Mouse (Mus musculus): ENCODE data around the gene Gm3604. TPM values are rescaled to one million over a fixed set of nuclear protein-coding genes. Genes with fewer than 3 reads are reported as not detected.
"Not testable (repeated sequence)": the region's sequence is repeated elsewhere in the genome, so short reads cannot be mapped to it uniquely, and the experiment has no call there.

The Gm3604 gene
- polyA plus RNA-seq (2014; fragmentation: Nextera tagmentation; extraction: Ambion mirVana) = 4.3 and 4.7 TPM in 2 replicates

GRCm38 (mm10) chr13:62382952-62383351, at the start of gene Gm3604:
TSS of gene Gm3604 (minus strand) at chr13:62383177.
- not testable (repeated sequence) for H3K9me3 ChIP-seq (ENCODE audit: control insufficient read depth, low read length); ATAC-seq (replicated peaks; ENCODE audit: low FRiP score); H3K36me3 ChIP-seq (ENCODE audit: control insufficient read depth, insufficient read depth, low read length); H3K4me1 ChIP-seq (replicated peaks; ENCODE audit: control insufficient read depth, insufficient read depth, low read length); H3K27ac ChIP-seq (ENCODE audit: low read depth, low read length); H3K27me3 ChIP-seq (ENCODE audit: control insufficient read depth, insufficient read depth, low read length)
- Histone ChIP-seq H3K9ac (ENCODE audit: low read length) (peak within 1 kb of the TSS; percentile 35), H3K4me2 (ENCODE audit: low read depth, low read length, severe bottlenecking) (peak within 1 kb of the TSS; percentile 31; the same call in 1 of the 2 replicates), H3K4me3 (ENCODE audit: low read depth, low read length) (peak within 1 kb of the TSS; percentile 27)
- WGBS = 4% methylated on average over 13 of the region's 13 CpGs
- DNase-seq (ENCODE audit: low spot score) = peak; percentile 56

GRCm38 (mm10) chr13:62399206-62399605, 16.2 kb upstream of the Gm3604 start:
- WGBS = 65% methylated on average over 3 of the region's 3 CpGs
- not testable (repeated sequence) for H3K27me3 ChIP-seq (ENCODE audit: control insufficient read depth, insufficient read depth, low read length); H3K4me3 ChIP-seq (ENCODE audit: low read depth, low read length)

GRCm38 (mm10) chr13:62390076-62390620, 7.2 kb upstream of the Gm3604 start:
- H3K27ac ChIP-seq (ENCODE audit: low read depth, low read length); H3K27me3 ChIP-seq (ENCODE audit: control insufficient read depth, insufficient read depth, low read length); H3K4me3 ChIP-seq (ENCODE audit: low read depth, low read length); ATAC-seq (replicated peaks; ENCODE audit: low FRiP score); H3K4me1 ChIP-seq (replicated peaks; ENCODE audit: control insufficient read depth, insufficient read depth, low read length); H3K9ac ChIP-seq (ENCODE audit: low read length); H3K4me2 ChIP-seq (ENCODE audit: low read depth, low read length, severe bottlenecking); DNase-seq (ENCODE audit: low spot score); H3K36me3 ChIP-seq (ENCODE audit: control insufficient read depth, insufficient read depth, low read length); H3K9me3 ChIP-seq (ENCODE audit: control insufficient read depth, low read length): not testable (repeated sequence)
- 90% methylated on average over 8 of the region's 8 CpGs for WGBS

More at GRCm38 (mm10) chr13:62399206-62399605, 16.2 kb upstream of the Gm3604 start:
- not testable (repeated sequence) for DNase-seq (ENCODE audit: low spot score); H3K27ac ChIP-seq (ENCODE audit: low read depth, low read length); H3K36me3 ChIP-seq (ENCODE audit: control insufficient read depth, insufficient read depth, low read length); H3K4me2 ChIP-seq (ENCODE audit: low read depth, low read length, severe bottlenecking); ATAC-seq (replicated peaks; ENCODE audit: low FRiP score); H3K9me3 ChIP-seq (ENCODE audit: control insufficient read depth, low read length); H3K4me1 ChIP-seq (replicated peaks; ENCODE audit: control insufficient read depth, insufficient read depth, low read length); H3K9ac ChIP-seq (ENCODE audit: low read length)

GRCm38 (mm10) chr13:62331786-62332185, 51.2 kb downstream of the Gm3604 start:
- Histone ChIP-seq H3K27ac (ENCODE audit: low read depth, low read length) (no peak overlapping the region), H3K4me1 (replicated peaks; ENCODE audit: control insufficient read depth, insufficient read depth, low read length) (no peaks in the 10 kb centered on the region), H3K36me3 (ENCODE audit: control insufficient read depth, insufficient read depth, low read length) (no peaks in the 10 kb centered on the region), H3K4me3 (ENCODE audit: low read depth, low read length) (no peak overlapping the region), H3K9me3 (ENCODE audit: control insufficient read depth, low read length) (peaks cover 2% of the 10 kb centered on the region; the same call in 1 of the 2 replicates), H3K9ac (ENCODE audit: low read length) (no peak overlapping the region), H3K27me3 (ENCODE audit: control insufficient read depth, insufficient read depth, low read length) (no peaks in the 10 kb centered on the region), H3K4me2 (ENCODE audit: low read depth, low read length, severe bottlenecking) (no peak overlapping the region)
- ATAC-seq (replicated peaks; ENCODE audit: low FRiP score) (no peak), DNase-seq (ENCODE audit: low spot score) (no peak)

- 77% methylated on average over 2 of the region's 2 CpGs for WGBS
- Histone ChIP-seq H3K27ac (ENCODE audit: low read depth, low read length) (no peak overlapping the region), H3K4me2 (ENCODE audit: low read depth, low read length, severe bottlenecking) (no peak overlapping the region), H3K9me3 (ENCODE audit: control insufficient read depth, low read length) (peaks cover 2% of the 10 kb centered on the region; the same call in 1 of the 2 replicates), H3K36me3 (ENCODE audit: control insufficient read depth, insufficient read depth, low read length) (no peaks in the 10 kb centered on the region), H3K4me1 (replicated peaks; ENCODE audit: control insufficient read depth, insufficient read depth, low read length) (no peaks in the 10 kb centered on the region), H3K27me3 (ENCODE audit: control insufficient read depth, insufficient read depth, low read length) (no peaks in the 10 kb centered on the region), H3K9ac (ENCODE audit: low read length) (no peak overlapping the region), H3K4me3 (ENCODE audit: low read depth, low read length) (no peak overlapping the region)
- DNase-seq (ENCODE audit: low spot score) (no peak), ATAC-seq (replicated peaks; ENCODE audit: low FRiP score) (no peak)
Measured at GRCm38 (mm10) chr13:62331381-62331780, 51.6 kb downstream of the Gm3604 start.

Small RNA genes lying within 50 kb of the gene (microRNA-seq; reads per million reads assigned to microRNA genes)
- not detected for gene Gm25933 (ENCODE audit: insufficient number of aligned reads)

Other genes starting within 250 kb of the Gm3604 start
- 11.7 and 13.4 TPM in 2 replicates for gene Gm49359, start 83.7 kb upstream of the Gm3604 start, polyA plus RNA-seq (2014; fragmentation: Nextera tagmentation; extraction: Ambion mirVana)
- not detected in 2 replicates for gene Zfp935, start 175.3 kb upstream of the Gm3604 start, polyA plus RNA-seq (2014; fragmentation: Nextera tagmentation; extraction: Ambion mirVana)
- 20.6 and 21.3 TPM in 2 replicates for gene Zfp934, start 188.0 kb upstream of the Gm3604 start, polyA plus RNA-seq (2014; fragmentation: Nextera tagmentation; extraction: Ambion mirVana)
- 15.7 and 18.2 TPM in 2 replicates for gene 6720489N17Rik, start 241.0 kb upstream of the Gm3604 start, polyA plus RNA-seq (2014; fragmentation: Nextera tagmentation; extraction: Ambion mirVana)